Mouse (Mus musculus): ENCODE measurements around the gene Scd4. TPM values are rescaled to one million over a fixed set of nuclear protein-coding genes. Genes with fewer than 3 reads are reported as not detected.
"Not testable (repeated sequence)": the region's sequence is repeated elsewhere in the genome, so short reads cannot be mapped to it uniquely, and the experiment has no call there.

Gene Scd4
- polyA plus RNA-seq, 1 experiment from 2014 or later: 0.09 TPM

DNA sequence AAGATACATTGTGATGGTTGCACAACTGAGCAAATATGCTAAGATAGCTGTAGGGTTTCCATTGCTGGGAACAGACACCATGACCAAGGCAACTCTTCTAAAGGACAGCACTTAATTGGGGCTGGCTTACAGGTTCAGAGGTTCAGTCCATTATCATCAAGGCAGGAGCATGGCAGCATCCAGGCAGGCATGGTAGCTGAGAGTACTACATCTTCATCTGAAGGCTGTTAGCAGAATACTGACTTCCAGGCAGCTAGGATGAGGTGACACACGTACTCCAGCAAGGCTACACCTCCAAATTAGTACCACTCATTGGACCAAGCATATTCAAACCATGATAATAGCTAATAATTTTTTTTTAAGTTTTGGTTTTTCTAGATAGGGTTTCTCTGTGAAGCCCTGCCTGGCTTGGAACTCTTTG, 22.7 kb upstream of the Scd4 start:
- H3K4me3 ChIP-seq; H3K9me3 ChIP-seq; H3K9ac ChIP-seq; H3K27ac ChIP-seq; ATAC-seq (ENCODE audit: insufficient number of reproducible peaks, insufficient read depth, low FRiP score, low TSS enrichment); H3K4me2 ChIP-seq (replicated peaks); H3K27me3 ChIP-seq: not testable (repeated sequence)
- peaks cover 28% of the 10 kb centered on the region for H3K36me3 ChIP-seq
- H3K4me1 ChIP-seq: peaks cover 11% of the 10 kb centered on the region
- WGBS: 83% methylated on average over 1 of the region's 1 CpGs

DNA sequence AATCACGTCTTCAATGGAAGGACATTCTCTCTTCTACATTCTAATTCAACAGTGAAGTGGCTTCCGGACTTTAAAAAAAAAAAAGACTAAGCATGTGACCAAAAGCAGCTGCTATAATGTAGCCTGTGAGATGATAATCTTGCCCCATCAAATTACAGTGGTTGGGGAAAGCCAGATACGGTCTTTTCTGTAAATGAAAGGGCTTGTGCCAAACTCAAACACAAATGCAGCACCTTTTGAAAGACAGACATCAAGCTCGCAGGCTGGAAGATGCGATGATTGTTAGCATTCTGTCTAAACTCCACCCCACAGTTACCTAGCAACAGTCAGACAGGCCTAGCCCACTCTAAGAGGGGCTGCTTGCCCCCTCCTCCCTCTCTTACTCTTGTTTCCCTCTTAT, 22.1 kb upstream of the Scd4 start:
- ATAC-seq (ENCODE audit: insufficient number of reproducible peaks, insufficient read depth, low FRiP score, low TSS enrichment): no peak
- WGBS: 52% methylated on average over 5 of the region's 5 CpGs
- no peak overlapping the region for H3K27ac ChIP-seq

GRCm38 (mm10) chr19:44311306-44312006, 21.4 kb upstream of the Scd4 start:
- H3K4me3 ChIP-seq: no peak overlapping the region
- no peak overlapping the region for H3K4me2 ChIP-seq (replicated peaks)
- H3K27me3 ChIP-seq: no peaks in the 10 kb centered on the region
- WGBS: 68% methylated on average over 8 of the region's 8 CpGs
- H3K36me3 ChIP-seq: peaks cover 17% of the 10 kb centered on the region
- peaks cover 11% of the 10 kb centered on the region for H3K4me1 ChIP-seq
- H3K9ac ChIP-seq: no peak overlapping the region
- H3K27ac ChIP-seq: no peak overlapping the region
- no peak for ATAC-seq (ENCODE audit: insufficient number of reproducible peaks, insufficient read depth, low FRiP score, low TSS enrichment)
- no peaks in the 10 kb centered on the region for H3K9me3 ChIP-seq

More for the DNA sequence above, 22.1 kb upstream of the Scd4 start:
- Histone ChIP-seq H3K9me3 (no peaks in the 10 kb centered on the region), H3K4me2 (replicated peaks) (no peak overlapping the region), H3K27me3 (no peaks in the 10 kb centered on the region), H3K9ac (no peak overlapping the region), H3K4me3 (no peak overlapping the region), H3K4me1 (peaks cover 11% of the 10 kb centered on the region), H3K36me3 (peaks cover 22% of the 10 kb centered on the region)

DNA sequence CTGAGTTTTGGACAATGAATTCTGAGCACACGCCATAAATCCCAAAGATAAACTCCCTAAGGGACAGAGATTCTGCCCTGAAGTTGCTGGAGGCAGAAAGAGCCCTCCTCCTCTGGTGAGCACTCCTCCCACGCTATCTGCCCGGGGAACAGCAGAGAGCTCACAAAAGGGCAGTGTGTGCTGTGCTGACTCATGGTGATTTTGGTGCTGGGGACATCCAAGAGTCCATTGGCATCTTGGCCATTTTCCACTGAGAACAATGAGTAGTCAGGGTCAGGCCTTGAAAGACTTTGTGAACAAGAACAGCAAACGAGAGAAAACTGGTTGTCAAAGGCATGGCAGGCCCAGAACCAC, 20.9 kb upstream of the Scd4 start:
- H3K36me3 ChIP-seq: peaks cover 13% of the 10 kb centered on the region
- no peak overlapping the region for H3K4me3 ChIP-seq
- H3K9me3 ChIP-seq: no peaks in the 10 kb centered on the region
- H3K27me3 ChIP-seq: no peaks in the 10 kb centered on the region
- H3K4me1 ChIP-seq: peaks cover 14% of the 10 kb centered on the region
- no peak overlapping the region for H3K27ac ChIP-seq
- H3K9ac ChIP-seq: no peak overlapping the region
- 35% methylated on average over 4 of the region's 4 CpGs for WGBS
- no peak overlapping the region for H3K4me2 ChIP-seq (replicated peaks)
- ATAC-seq (ENCODE audit: insufficient number of reproducible peaks, insufficient read depth, low FRiP score, low TSS enrichment): no peak

DNA sequence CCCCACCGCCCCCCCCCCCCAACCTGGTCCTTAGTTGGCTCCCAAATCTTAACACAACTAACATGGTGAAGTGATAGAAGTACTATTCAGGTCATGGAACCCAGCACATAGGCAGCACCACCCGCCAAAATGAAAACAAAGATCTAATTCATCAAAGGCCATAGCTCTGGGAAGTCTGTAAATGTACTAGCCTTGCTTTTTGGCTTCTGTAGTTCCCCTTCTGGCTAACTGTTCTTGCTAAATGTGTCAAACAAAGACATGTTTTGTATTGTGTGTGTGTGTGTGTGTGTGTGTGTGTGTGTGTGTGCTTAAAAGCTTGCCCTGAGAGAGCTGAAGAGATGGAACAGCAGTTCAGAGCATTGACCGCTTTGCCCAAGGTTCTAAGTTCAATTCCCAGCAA, 19.8 kb upstream of the Scd4 start:
- Histone ChIP-seq H3K27ac (no peak overlapping the region), H3K4me1 (peaks cover 14% of the 10 kb centered on the region), H3K9me3 (no peaks in the 10 kb centered on the region), H3K4me2 (replicated peaks) (no peak overlapping the region), H3K4me3 (no peak overlapping the region), H3K9ac (no peak overlapping the region), H3K27me3 (no peaks in the 10 kb centered on the region), H3K36me3 (peaks cover 4% of the 10 kb centered on the region; the same call in 1 of the 2 replicates)
- 63% methylated on average over 3 of the region's 3 CpGs for WGBS
- ATAC-seq (ENCODE audit: insufficient number of reproducible peaks, insufficient read depth, low FRiP score, low TSS enrichment): no peak

DNA sequence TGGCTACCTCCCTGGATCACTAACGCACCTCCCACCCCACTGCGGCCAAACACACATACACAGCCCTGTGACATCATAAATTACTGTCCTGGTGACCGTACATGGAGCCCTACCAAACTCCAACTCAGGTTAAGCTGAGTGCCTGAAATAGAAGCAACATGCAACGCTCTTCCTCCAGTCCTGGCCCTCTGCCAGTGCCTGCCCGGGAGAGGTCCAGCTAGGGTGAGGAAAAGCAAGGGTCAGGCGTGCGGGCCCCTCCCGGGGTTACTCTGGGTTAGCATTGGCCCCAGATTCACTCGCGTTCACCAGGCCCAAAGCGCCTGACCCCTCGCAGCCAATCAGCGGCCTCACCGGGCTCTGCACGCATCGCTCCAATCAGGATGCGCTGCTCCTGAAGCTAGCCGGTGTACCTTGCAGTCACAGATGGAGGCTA, 18.5 kb upstream of the Scd4 start:
- 2% methylated on average over 18 of the region's 18 CpGs for WGBS
- H3K4me3 ChIP-seq: peak overlapping the region; percentile 53
- no peaks in the 10 kb centered on the region for H3K27me3 ChIP-seq
- peak overlapping the region; percentile 47 for H3K9ac ChIP-seq
- no peaks in the 10 kb centered on the region for H3K9me3 ChIP-seq
- peak overlapping the region; percentile 78 for H3K27ac ChIP-seq
- peak; percentile 89 for ATAC-seq (ENCODE audit: insufficient number of reproducible peaks, insufficient read depth, low FRiP score, low TSS enrichment)
- peaks cover 14% of the 10 kb centered on the region for H3K4me1 ChIP-seq
- H3K4me2 ChIP-seq (replicated peaks): peak overlapping the region; percentile 85
- no peaks in the 10 kb centered on the region for H3K36me3 ChIP-seq

DNA sequence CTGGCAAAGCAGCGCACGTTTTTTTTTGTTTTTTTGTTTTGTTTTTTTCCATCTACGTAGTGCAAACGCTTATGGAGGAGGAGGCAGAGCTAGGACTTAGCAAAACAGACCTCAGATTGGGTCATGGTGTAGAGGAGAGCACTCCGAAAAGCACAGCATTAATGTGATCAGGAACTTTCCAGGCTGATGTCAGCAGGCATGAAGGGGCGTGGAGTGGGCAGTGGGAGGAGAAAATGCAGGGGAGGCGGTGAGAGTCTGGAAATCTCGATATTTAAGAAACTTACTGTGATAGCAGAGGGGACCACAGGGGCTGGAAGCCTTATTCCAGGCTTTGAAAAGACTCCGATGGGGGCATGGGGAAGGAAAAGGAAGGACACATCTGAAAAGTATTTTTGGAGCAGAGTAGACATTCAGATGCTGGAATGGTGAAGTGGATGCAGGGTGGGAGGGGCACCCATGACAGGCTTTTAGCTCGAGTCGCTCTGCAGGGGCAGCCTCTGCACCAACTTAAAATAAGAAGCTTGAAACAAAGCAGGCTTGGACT, 17.9 kb upstream of the Scd4 start:
- under 1% methylated on average over 11 of the region's 11 CpGs for WGBS
- peak; percentile 82 for ATAC-seq (ENCODE audit: insufficient number of reproducible peaks, insufficient read depth, low FRiP score, low TSS enrichment)
- Histone ChIP-seq H3K4me1 (peaks cover 14% of the 10 kb centered on the region), H3K27me3 (no peaks in the 10 kb centered on the region), H3K9ac (peak overlapping the region; percentile 47; the same call in 1 of the 2 replicates), H3K9me3 (no peaks in the 10 kb centered on the region), H3K27ac (peak overlapping the region; percentile 78), H3K4me2 (replicated peaks) (peak overlapping the region; percentile 85), H3K36me3 (no peaks in the 10 kb centered on the region), H3K4me3 (peak overlapping the region; percentile 53)

DNA sequence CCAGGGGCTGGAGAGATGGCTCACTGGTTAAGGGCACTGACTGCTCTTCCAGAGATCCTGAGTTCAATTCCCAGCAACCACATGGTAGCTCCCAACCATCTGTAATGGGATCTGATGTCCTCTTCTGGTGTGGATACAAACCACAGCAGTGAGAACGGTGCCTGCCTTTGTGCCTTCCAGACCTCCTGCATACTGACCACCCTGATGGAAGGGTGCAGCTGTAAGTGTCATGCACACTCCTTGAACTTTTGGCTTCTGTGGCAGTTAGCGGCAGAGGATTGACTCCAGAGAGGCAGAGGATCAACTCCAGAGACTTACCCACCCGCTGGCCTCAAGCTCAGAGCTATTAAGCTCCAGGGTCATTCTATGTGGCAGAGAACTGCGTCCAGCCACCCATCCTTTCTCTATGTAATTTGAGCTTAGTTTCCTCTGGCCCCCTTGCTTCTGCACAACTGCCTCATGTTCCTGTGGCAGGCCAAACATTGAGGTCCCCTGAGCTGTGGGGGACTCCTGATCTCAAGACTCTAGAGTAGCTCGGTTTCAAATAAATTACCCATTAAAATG, 16.1 kb upstream of the Scd4 start:
- Histone ChIP-seq H3K4me1 (peaks cover 8% of the 10 kb centered on the region), H3K9ac (no peak overlapping the region), H3K36me3 (no peaks in the 10 kb centered on the region), H3K4me3 (no peak overlapping the region), H3K27ac (no peak overlapping the region), H3K27me3 (no peaks in the 10 kb centered on the region), H3K4me2 (replicated peaks) (no peak overlapping the region), H3K9me3 (no peaks in the 10 kb centered on the region)
- ATAC-seq (ENCODE audit: insufficient number of reproducible peaks, insufficient read depth, low FRiP score, low TSS enrichment): no peak
- 46% methylated on average over 5 of the region's 5 CpGs for WGBS

DNA sequence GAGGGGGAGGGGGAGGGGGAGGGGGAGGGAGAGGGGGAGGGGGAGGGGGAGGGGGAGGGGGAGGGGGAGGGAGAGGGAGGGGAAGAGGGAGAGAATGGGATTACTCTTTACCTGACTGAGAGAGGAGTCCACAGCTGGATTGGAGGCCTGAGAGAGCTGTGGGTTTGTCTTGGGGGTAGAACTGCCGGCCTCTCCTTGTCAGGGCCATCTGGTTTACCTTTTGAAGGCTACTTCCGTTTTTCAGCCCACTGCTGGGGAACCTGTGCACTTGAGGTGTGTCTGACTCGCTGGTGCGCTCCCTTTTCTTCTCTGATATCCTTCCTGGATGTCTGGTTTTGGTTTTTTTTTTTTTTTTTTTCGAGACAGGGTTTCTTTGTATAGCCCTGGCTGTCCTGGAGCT, 15.5 kb upstream of the Scd4 start:
- Histone ChIP-seq H3K9ac (no peak overlapping the region), H3K4me2 (replicated peaks) (no peak overlapping the region), H3K27ac (no peak overlapping the region), H3K36me3 (no peaks in the 10 kb centered on the region), H3K4me3 (no peak overlapping the region), H3K4me1 (peaks cover 8% of the 10 kb centered on the region), H3K9me3 (no peaks in the 10 kb centered on the region), H3K27me3 (no peaks in the 10 kb centered on the region)
- no peak for ATAC-seq (ENCODE audit: insufficient number of reproducible peaks, insufficient read depth, low FRiP score, low TSS enrichment)
- 72% methylated on average over 5 of the region's 5 CpGs for WGBS

GRCm38 (mm10) chr19:44318545-44318944, 14.3 kb upstream of the Scd4 start:
- H3K36me3 ChIP-seq: no peaks in the 10 kb centered on the region
- ATAC-seq (ENCODE audit: insufficient number of reproducible peaks, insufficient read depth, low FRiP score, low TSS enrichment): no peak
- no peaks in the 10 kb centered on the region for H3K27me3 ChIP-seq
- H3K27ac ChIP-seq: no peak overlapping the region
- no peak overlapping the region for H3K4me3 ChIP-seq
- no peak overlapping the region for H3K9ac ChIP-seq
- peaks cover 8% of the 10 kb centered on the region for H3K4me1 ChIP-seq
- no peaks in the 10 kb centered on the region for H3K9me3 ChIP-seq
- H3K4me2 ChIP-seq (replicated peaks): no peak overlapping the region

DNA sequence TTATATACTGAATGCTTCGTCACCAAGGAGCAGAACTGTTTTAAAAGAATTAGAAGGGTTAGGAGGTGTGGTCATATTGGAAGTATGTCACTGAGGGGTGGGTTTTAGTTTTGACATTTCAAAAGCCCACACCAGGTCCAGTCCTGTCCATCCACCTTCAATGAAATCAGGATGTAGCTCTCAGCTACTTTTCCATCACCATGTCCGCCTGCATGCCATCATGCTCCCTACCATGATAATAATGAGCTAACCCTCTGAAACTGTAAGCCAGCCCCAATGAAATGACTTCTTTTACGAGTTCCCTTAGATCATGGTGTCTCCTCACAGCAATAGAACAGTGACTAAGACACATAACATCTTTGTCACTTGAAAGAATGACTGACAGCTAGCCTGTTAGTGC, 12.6 kb upstream of the Scd4 start:
- H3K27me3 ChIP-seq: no peaks in the 10 kb centered on the region
- no peaks in the 10 kb centered on the region for H3K36me3 ChIP-seq
- WGBS: 86% methylated on average over 3 of the region's 3 CpGs
- no peak overlapping the region for H3K4me3 ChIP-seq
- no peak overlapping the region for H3K27ac ChIP-seq
- H3K4me2 ChIP-seq (replicated peaks): no peak overlapping the region
- no peak for ATAC-seq (ENCODE audit: insufficient number of reproducible peaks, insufficient read depth, low FRiP score, low TSS enrichment)
- H3K4me1 ChIP-seq: peaks cover 3% of the 10 kb centered on the region; the same call in 1 of the 2 replicates
- H3K9ac ChIP-seq: no peak overlapping the region
- H3K9me3 ChIP-seq: no peaks in the 10 kb centered on the region

DNA sequence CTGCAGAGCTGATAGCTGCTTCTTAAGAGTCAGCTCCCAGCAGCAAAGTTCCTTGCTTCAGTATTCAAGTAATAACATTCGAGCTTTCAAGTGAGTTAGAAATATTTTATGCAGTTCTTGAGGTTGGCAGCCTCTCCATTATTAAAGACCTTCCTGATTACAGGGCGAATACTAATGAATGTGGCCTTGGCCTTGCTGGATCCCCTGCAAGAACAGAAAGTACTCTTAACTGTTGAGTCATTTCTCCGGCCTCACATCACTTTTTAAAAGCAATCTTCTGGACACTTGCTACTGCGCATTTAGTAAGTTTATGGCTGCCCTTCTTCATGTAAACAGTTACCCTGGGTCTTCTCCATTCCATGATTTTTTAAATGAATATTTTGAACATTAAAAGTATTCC, 11.7 kb upstream of the Scd4 start:
- no peak for ATAC-seq (ENCODE audit: insufficient number of reproducible peaks, insufficient read depth, low FRiP score, low TSS enrichment)
- Histone ChIP-seq H3K9ac (no peak overlapping the region), H3K36me3 (no peaks in the 10 kb centered on the region), H3K27ac (no peak overlapping the region), H3K9me3 (0 out of 2 replicates have a peak, but pooled peaks cover 2% of the 10 kb centered on the region), H3K4me1 (peaks cover 3% of the 10 kb centered on the region; the same call in 1 of the 2 replicates), H3K4me3 (no peak overlapping the region), H3K27me3 (no peaks in the 10 kb centered on the region), H3K4me2 (replicated peaks) (no peak overlapping the region)
- WGBS: 77% methylated on average over 4 of the region's 4 CpGs
